Mouse (Mus musculus): ENCODE measurements at regions not wholly inside any gene's neighbourhood (a gene's known extent, or its start where the extent isn't known, plus 50 kb on each side); places are given as distances from the start of the nearest gene placed in this dataset.
A peak's percentile ranks its signal among the peaks of the same experiment; 100 is the strongest.

DNA sequence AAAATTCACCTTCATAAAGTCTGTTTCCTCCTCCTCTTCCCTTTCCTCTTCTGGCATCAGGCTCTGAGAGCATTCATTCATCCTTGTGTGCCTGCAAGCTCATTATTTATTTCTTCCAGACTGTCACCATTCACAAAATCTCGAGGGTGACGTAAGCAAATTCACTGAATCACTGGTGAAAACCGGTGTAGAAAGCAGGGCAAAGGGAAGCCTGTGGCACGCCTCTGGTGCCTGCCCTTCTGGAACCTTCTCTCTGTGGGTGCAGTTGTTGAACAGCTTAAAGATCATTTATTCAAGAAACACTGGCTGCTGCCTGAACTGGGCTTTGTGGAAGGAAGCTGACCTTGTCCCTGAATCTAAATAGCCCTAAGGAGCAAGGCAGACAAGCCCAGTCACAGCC, 177.0 kb downstream of the Slc38a4 start:
- DNase-seq, result no peak

DNA sequence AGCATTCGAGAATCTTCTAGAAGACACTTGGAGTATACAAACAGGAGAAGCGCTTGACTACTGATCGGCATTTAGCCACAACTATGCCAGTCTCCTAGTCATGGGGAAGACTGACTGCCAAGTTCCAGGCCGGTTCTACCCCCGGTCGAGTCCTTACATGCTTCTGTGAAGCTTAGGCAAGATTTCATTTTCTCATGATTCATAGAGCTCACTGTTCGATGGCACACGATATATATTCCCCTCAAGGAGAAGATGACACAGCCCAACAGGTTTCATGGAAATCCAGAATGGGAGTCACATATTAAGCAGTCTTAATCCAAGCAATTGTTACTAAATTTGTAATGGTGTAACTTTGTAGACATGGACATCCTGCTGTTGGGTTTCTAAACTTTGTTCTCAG, 177.8 kb downstream of the Slc38a4 start:
- DNase-seq, result no peak

DNA sequence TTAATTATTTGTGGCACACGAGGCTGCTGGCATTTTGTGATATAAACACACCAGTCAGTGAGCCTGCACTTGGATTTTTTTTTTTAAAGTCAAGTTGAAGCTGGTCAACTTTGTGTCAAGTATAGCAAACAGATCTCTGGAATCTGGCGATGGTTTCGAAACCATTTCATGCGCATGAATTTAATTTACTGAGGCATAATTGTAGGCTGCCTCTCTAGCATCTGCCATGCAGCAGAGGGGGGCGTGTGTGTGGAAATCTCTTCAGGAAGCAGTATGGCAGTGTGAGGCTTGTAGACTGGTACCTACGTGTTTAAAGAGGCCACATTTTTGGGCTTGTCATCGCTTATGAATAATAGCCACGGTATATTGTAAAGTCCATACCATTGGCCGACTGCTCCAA, 177.7 kb upstream of the Slc38a2 start:
- DNase-seq, result no peak

- DNase-seq, result peak; percentile 22
Measured at GRCm38 (mm10) chr15:96874145-96874544, 174.6 kb upstream of the Slc38a2 start.

GRCm38 (mm10) chr15:96873562-96873961, 174.0 kb upstream of the Slc38a2 start:
- no peak for DNase-seq

DNA sequence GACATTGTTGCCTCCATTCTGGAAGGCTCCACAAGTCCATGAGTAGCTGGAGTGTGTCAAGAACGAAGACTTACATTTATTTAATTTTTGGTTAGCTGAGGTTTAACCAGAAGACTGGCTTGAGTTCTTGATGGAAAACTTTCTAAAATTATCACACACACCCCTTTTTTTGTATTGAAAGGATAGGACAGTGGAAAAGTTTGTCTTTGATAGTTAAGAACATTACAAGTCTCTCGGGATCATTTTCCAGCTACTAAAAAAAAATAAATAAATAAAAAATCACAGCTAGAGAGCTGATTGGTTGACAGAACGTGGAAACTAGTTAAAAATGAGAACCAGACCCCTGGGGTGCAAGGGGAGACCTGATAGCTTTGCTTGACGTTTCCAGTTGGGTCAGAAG, 173.6 kb upstream of the Slc38a2 start:
- no peak for DNase-seq

DNA sequence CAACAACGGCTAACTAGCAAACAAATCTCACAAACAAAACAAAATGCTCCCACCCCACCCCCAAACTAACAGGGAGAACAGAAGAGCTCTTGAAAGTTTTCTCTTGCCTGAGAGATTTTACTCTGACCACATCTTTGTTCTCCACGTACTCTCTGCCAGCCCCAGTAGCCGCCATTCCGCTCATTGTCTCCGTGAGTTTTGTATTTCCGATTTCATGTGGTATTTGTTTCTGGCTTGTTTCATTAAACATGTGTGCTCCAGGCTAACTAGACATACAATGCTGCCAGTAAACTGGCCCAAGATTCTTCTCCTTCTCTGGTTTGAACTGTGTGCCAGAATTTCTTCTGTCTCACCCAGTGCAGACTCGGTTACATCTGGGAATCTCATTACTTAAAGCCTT, 168.2 kb upstream of the Slc38a2 start:
- DNase-seq, result no peak

GRCm38 (mm10) chr15:96865932-96866331, 166.4 kb upstream of the Slc38a2 start:
- no peak for DNase-seq

GRCm38 (mm10) chr15:96857709-96858108, 158.2 kb upstream of the Slc38a2 start:
- no peak for DNase-seq

DNA sequence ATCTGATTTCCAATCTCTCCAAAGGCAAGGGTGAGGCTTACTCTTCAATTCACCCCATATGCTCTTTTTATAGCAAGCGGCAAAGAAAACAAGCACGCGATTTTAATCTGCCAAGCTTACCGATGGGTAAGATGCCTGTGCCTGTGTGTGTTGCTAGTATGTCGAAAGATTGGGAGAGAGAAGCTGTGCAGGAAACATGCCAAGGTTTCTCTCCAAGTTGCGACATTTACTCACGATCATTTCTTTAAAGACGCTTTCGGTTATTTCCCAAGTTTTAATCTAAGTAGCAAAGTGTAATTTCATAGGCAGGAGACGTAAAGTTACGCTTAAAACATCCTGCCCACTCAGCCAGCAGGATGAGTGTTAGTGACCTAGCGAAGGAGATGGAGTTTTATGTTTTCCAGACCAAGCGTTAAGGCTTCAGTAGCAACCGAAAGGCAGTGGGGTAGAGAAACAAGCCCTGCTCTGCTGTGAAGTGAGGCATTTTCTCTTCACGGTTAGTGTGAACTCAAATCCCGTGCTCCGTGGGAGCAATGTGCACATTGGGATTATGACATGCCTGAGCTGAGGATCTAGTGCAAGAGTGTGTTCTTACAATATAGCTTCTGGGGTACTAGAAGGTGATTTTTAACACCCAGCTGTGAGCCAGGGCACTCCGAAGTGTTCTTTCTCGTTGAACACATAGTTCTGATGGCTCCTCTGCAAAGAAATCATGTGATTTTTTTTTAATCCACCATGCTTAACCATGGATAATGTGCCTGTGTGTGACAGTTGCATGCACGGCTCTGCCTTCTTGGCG, 152.6 kb upstream of the Slc38a2 start:
- DNase-seq, result no peak

DNA sequence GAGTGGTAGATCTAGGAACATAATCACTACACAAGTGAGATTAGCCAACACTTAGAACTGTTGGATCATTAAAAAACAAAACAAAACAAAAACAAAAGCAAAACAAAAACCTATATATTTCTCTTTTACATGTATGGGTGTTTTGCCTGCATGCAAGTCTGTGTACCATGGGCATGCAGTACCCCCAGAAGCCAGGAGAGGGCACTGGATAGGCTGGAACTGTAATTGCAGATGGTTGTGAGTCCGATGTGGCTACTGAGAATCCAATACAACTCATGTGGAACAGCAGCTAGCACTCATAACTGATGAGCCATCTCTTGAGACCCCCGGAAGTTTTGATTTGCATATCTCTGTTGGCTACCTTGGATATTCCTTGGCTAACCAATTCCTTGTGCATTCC, 148.6 kb upstream of the Slc38a2 start:
- peak; percentile 42 for DNase-seq

DNA sequence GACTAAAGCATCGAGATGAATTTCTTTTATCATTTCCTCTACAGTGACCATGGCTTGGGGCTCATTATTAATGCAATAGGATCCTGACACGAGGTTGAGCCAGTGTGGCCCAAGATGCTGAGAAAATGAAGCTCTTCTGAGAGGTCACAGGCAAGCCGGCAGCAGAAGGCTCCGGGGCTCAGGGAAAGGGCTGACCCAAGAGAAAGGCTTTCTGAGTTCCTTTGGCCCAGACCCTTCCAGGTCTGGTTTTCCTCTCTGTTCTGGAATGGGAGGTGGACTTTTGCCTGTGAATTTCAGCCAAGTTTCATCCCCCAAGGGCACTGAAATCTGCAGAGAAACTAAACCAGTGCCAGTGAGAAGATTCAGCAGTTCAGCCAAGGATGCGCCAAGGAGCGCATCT, 145.7 kb upstream of the Slc38a2 start:
- no peak for DNase-seq

- DNase-seq, result no peak
Measured at GRCm38 (mm10) chr15:96844290-96844689, 144.8 kb upstream of the Slc38a2 start.

DNA sequence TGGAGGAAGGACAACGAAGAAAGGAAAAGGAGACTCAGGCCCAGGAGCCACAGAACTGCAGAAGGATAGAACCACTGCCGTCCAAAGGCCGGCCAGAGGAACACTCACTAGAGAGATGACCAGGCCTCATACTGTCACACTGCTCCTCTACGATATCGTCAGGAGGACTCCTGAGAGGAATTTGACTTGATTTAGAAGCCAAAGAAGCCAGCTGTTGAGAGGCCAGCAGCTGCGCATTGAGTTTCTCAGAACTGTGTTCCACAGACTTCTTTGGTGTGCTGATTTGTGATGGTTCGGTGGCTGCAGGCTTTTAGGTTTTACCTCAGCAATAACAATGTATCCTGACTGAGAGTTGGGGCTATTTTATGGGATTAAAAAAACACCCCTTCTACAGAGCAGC, 144.1 kb upstream of the Slc38a2 start:
- DNase-seq, result peak; percentile 17

- DNase-seq, result no peak
Measured at GRCm38 (mm10) chr15:96842881-96843280, 143.4 kb upstream of the Slc38a2 start.

GRCm38 (mm10) chr15:96836670-96837069, 137.1 kb upstream of the Slc38a2 start:
- no peak for DNase-seq

DNA sequence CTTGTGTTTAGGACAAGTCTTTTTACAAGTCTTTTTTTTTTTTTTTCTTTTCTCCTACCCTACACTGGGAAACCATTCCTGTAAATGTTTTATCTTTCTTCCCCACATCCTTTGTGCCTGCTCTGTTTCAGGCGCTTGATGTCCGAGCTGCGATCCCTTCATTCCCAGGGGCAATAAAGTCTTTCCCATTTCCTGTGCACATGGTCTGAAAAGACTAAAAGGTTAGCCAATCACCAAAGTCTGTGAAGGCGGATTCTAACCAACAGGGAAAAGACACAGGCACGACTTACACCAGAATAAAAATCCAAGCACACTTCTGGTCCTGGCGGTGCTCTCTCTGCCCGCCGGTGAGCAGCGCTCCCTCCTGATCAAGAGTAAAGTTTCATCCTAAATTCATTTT, 135.3 kb upstream of the Slc38a2 start:
- no peak for DNase-seq

- no peak for DNase-seq
Measured at GRCm38 (mm10) chr15:96834162-96834843, 134.8 kb upstream of the Slc38a2 start.

DNA sequence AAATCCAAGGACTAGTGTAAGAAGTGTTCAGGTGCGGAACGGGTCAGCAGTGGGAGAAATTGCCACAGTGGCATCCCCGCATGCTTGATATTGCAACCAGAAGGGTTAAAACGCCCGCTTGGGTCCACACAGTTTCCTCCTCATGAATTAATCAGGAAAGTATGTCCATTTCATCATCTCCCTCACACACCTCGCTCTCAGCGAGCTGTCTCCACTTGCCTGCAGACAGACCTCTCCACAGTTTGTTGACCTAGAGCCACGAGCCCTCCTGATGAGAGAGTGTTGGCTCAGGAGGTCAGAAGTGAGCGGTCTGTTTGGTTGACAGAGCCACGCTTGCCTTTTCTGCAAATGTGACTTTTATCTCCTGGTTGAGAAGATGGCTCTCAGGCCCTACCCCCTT, 132.9 kb upstream of the Slc38a2 start:
- DNase-seq, result no peak

DNA sequence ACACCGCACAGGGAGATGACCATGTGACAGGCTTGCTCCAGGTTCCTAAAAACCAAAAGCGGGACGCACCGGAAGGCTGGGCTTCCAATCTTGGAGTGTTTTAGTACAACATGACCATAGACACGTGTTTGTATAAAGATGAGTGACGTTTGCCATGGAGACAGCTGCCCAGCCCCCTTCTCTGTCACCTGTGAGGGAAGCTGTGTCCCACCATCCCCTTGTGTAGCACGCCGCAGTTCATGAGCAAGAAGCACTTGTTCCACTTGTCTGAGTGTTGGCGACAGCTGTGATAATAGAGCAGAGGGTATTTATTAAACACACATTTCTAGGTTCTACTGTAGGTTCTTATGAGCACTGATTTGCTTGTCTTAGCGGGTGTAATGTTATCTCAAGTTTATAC, 131.7 kb upstream of the Slc38a2 start:
- no peak for DNase-seq

DNA sequence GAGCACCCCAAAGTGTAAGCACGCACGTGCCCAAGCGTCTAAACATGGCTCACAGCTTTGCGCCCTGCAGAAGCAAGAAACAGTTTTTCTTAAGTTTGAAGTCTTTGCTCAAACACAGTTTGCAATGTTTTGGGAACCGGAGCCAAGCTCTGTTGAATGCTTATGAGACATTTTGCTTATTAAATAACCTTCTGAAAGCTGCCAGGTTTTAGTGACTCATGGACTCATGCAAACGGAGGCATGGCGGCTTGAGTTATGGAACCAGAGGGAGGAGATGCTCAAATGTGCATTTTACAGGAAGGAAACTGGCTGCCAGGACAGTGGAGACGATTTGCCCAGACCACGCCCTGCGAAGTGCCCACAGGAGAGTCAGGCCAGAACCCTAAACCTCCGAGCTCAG, 131.0 kb upstream of the Slc38a2 start:
- DNase-seq, result peak; percentile 57

- peak; percentile 72 for DNase-seq
Measured at GRCm38 (mm10) chr15:96829941-96830340, 130.4 kb upstream of the Slc38a2 start.

DNA sequence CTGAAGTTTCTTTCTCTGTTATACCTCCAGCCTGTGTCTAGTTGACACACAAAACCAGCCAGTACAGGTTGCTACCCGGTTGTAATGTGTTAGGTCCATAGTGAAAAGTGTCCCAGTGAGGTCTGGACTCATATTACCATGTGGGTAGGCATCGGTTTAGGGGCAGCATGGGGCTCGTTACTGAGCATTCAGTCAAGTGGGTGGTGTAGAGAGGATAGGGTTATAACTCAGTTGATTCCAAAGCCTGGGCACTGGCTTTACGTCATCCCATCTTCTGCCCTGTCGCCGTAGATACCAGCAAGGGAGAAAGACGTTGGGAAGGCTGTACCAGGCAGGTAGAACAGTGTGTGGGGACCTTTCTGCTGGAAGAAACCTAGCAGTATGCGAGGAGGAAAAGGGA, 129.2 kb upstream of the Slc38a2 start:
- DNase-seq, result no peak

DNA sequence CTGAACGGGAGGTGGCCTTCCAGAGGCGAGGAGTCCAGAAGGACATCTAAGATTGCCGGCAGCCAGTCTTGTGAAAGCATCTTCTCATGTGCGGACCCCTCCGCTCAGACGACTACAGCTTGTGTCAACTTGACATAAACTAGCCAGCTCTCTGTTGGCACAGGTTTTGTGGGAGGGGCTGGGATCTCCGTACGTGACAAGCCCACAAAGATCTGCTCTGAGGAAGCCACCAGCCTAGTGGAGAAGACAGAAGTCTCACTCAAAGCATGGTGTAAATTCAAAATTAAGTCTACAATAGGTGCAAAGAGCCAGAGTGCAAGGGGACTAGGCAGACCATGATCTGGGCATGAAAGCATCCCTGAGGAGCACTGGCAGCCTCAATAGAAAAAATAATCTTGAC, 128.4 kb upstream of the Slc38a2 start:
- DNase-seq, result peak; percentile 40

- no peak for DNase-seq
Measured at GRCm38 (mm10) chr15:96818435-96818834, 118.9 kb upstream of the Slc38a2 start.

All from lung, postnatal 10 days (tissue).